Mouse (Mus musculus) hindbrain, embryonic 15.5 days (tissue): ENCODE measurements around the gene Fcgr1. TPM values are rescaled to one million over a fixed set of nuclear protein-coding genes. Genes with fewer than 3 reads are reported as not detected.
"Not testable (repeated sequence)": the region's sequence is repeated elsewhere in the genome, so short reads cannot be mapped to it uniquely, and the experiment has no call there.

ENCODE experiments used
- ATAC-seq: fragments of 200-750 bp; cut with Nextera tagmentation; 2 replicates; pipeline ENCODE4 v1.8.0; 2017; ENCODE audit warnings: low read depth, moderate number of reproducible peaks, moderate TSS enrichment; ENCODE audit not compliant: low FRiP score
- H3K27ac ChIP-seq: fragments of 300-500 bp; sonication (generic); replicated peaks from 2 replicates; pipeline ENCODE4 v1.5.1; 2015; ENCODE audit warnings: mild to moderate bottlenecking, inconsistent platforms
- H3K27me3 ChIP-seq: fragments of 300-500 bp; sonication (generic); 2 replicates; pipeline ENCODE4 v1.6.1; 2015; ENCODE audit warnings: control low read depth, inconsistent platforms
- H3K36me3 ChIP-seq: fragments of 300-500 bp; sonication (generic); 2 replicates; pipeline ENCODE4 v1.6.1; 2015; ENCODE audit warnings: control low read depth, inconsistent platforms
- H3K4me1 ChIP-seq: fragments of 300-500 bp; sonication (generic); replicated peaks from 2 replicates; pipeline ENCODE4 v1.6.1; 2015; ENCODE audit warnings: control low read depth, inconsistent platforms
- H3K4me2 ChIP-seq: fragments of 300-500 bp; sonication (generic); 2 replicates; pipeline ENCODE4 v1.6.1; 2015; ENCODE audit warnings: moderate library complexity, mild to moderate bottlenecking, inconsistent platforms
- H3K4me3 ChIP-seq: fragments of 300-500 bp; sonication (generic); 2 replicates; pipeline ENCODE4 v1.5.1; 2015; ENCODE audit warnings: mild to moderate bottlenecking, inconsistent platforms
- H3K9ac ChIP-seq: fragments of 300-500 bp; sonication (generic); 2 replicates; pipeline ENCODE4 v1.6.1; 2015; ENCODE audit warnings: inconsistent platforms
- H3K9me3 ChIP-seq: fragments of 300-500 bp; sonication (generic); 2 replicates; pipeline ENCODE4 v1.6.1; 2016; ENCODE audit warnings: control low read depth, inconsistent platforms
- WGBS: fragments of 180-500 bp; shearing (Covaris S2); methylation state at CpG from one replicate; pipeline ENCODE4 v1.1.7; 2015; 5-methylcytosine and 5-hydroxymethylcytosine counted together
- polyA plus RNA-seq: library from polyadenylated mRNA; unstranded; fragments of >200 nt; fragmentation: Nextera tagmentation; extraction: Ambion mirVana; gene quantifications from 2 replicates; pipeline ENCODE4 v1.2.1, GENCODE M21; 2015

Gene Fcgr1
- polyA plus RNA-seq, 1 experiment from 2014 or later, result 1.4 TPM

GRCm38 (mm10) chr3:96243921-96244572, 49.7 kb downstream of the Fcgr1 start:
- Histone ChIP-seq H3K9me3 (no peaks in the 10 kb centered on the region), H3K4me3 (no peak overlapping the region), H3K9ac (no peak overlapping the region), H3K27ac (peak overlapping the region; percentile 98), H3K36me3 (no peaks in the 10 kb centered on the region), H3K4me2 (peak overlapping the region; percentile 71), H3K4me1 (peaks cover 26% of the 10 kb centered on the region), H3K27me3 (no peaks in the 10 kb centered on the region)
- 83% methylated on average over 7 of the region's 7 CpGs for WGBS
- ATAC-seq, result no peak

- Histone ChIP-seq H3K4me3 (peak overlapping the region; percentile 30), H3K27me3 (no peaks in the 10 kb centered on the region), H3K27ac (peak overlapping the region; percentile 86), H3K4me2 (peak overlapping the region; percentile 56), H3K36me3 (no peaks in the 10 kb centered on the region), H3K9me3 (no peaks in the 10 kb centered on the region), H3K4me1 (peaks cover 33% of the 10 kb centered on the region), H3K9ac (peak overlapping the region; percentile 42; the same call in 1 of the 2 replicates)
- WGBS, result 70% methylated on average over 9 of the region's 9 CpGs
- no peak for ATAC-seq
These were observed 53.0 kb downstream of the Fcgr1 start for GRCm38 (mm10) chr3:96240799-96241197.

GRCm38 (mm10) chr3:96239949-96240798, 53.6 kb downstream of the Fcgr1 start, which contains the start of gene Hist2h2aa2:
Hist2h2aa2 (minus strand) TSS chr3:96240276.
- H3K4me2 ChIP-seq, result peak within 1 kb of the TSS; percentile 56
- WGBS, result 3% methylated on average over 38 of the region's 85 CpGs
- H3K9me3 ChIP-seq, H3K36me3 ChIP-seq, H3K27me3 ChIP-seq: not testable (repeated sequence)
- peak; percentile 93 for ATAC-seq
- peak within 1 kb of the TSS; percentile 86 for H3K27ac ChIP-seq
- peak within 1 kb of the TSS; percentile 36 for H3K4me3 ChIP-seq
- peaks cover 33% of the 10 kb centered on the region for H3K4me1 ChIP-seq
- peak within 1 kb of the TSS; percentile 42 for H3K9ac ChIP-seq

- H3K36me3 ChIP-seq, H3K9me3 ChIP-seq, H3K27me3 ChIP-seq: not testable (repeated sequence)
- Histone ChIP-seq H3K4me3 (peak within 1 kb of the TSS; percentile 36), H3K27ac (peak within 1 kb of the TSS; percentile 77; the same call in 1 of the 2 replicates), H3K4me2 (peak within 1 kb of the TSS; percentile 51), H3K4me1 (peaks cover 25% of the 10 kb centered on the region), H3K9ac (peak within 1 kb of the TSS; percentile 38)
- peak; percentile 91 for ATAC-seq
- 0% methylated on average over 18 of the region's 68 CpGs for WGBS
These were observed 54.6 kb downstream of the Fcgr1 start, which contains the start of gene Hist2h3c2 for GRCm38 (mm10) chr3:96238954-96239793. Hist2h3c2 (minus strand) TSS chr3:96239127.

GRCm38 (mm10) chr3:96237904-96238511, 55.8 kb downstream of the Fcgr1 start:
- Histone ChIP-seq H3K27me3 (no peaks in the 10 kb centered on the region), H3K9ac (peak overlapping the region; percentile 38), H3K9me3 (no peaks in the 10 kb centered on the region), H3K36me3 (no peaks in the 10 kb centered on the region), H3K27ac (no peak overlapping the region), H3K4me2 (peak overlapping the region; percentile 51), H3K4me3 (peak overlapping the region; percentile 26), H3K4me1 (peaks cover 22% of the 10 kb centered on the region)
- WGBS, result 2% methylated on average over 12 of the region's 12 CpGs
- no peak for ATAC-seq

- ATAC-seq, result no peak
- 0 out of 2 replicates have a peak overlapping the region, but pooled peaks have one; percentile 19 for H3K9ac ChIP-seq
- H3K27ac ChIP-seq, result no peak overlapping the region
- peak overlapping the region; percentile 51 for H3K4me2 ChIP-seq
- no peaks in the 10 kb centered on the region for H3K36me3 ChIP-seq
- no peaks in the 10 kb centered on the region for H3K9me3 ChIP-seq
- peak overlapping the region; percentile 26 for H3K4me3 ChIP-seq
- H3K27me3 ChIP-seq, result no peaks in the 10 kb centered on the region
- H3K4me1 ChIP-seq, result peaks cover 22% of the 10 kb centered on the region
- 31% methylated on average over 7 of the region's 7 CpGs for WGBS
These were observed 56.4 kb downstream of the Fcgr1 start for GRCm38 (mm10) chr3:96237335-96237903.

GRCm38 (mm10) chr3:96236834-96237334, 56.9 kb downstream of the Fcgr1 start:
- Histone ChIP-seq H3K4me2 (peak overlapping the region; percentile 51), H3K27me3 (no peaks in the 10 kb centered on the region), H3K27ac (no peak overlapping the region), H3K4me3 (peak overlapping the region; percentile 26; the same call in 1 of the 2 replicates), H3K9me3 (no peaks in the 10 kb centered on the region), H3K36me3 (no peaks in the 10 kb centered on the region), H3K9ac (no peak overlapping the region), H3K4me1 (peaks cover 22% of the 10 kb centered on the region)
- 92% methylated on average over 4 of the region's 4 CpGs for WGBS
- no peak for ATAC-seq

- Histone ChIP-seq H3K4me2 (no peak overlapping the region), H3K4me1 (peaks cover 19% of the 10 kb centered on the region), H3K9ac (no peak overlapping the region), H3K27me3 (no peaks in the 10 kb centered on the region), H3K36me3 (no peaks in the 10 kb centered on the region), H3K9me3 (no peaks in the 10 kb centered on the region), H3K27ac (no peak overlapping the region), H3K4me3 (no peak overlapping the region)
- ATAC-seq, result no peak
- WGBS, result 70% methylated on average over 3 of the region's 3 CpGs
These were observed 57.9 kb downstream of the Fcgr1 start for GRCm38 (mm10) chr3:96235836-96236235.

GRCm38 (mm10) chr3:96234914-96235313, 58.9 kb downstream of the Fcgr1 start:
- no peak overlapping the region for H3K27ac ChIP-seq
- H3K4me3 ChIP-seq, result no peak overlapping the region
- H3K27me3 ChIP-seq, result no peaks in the 10 kb centered on the region
- H3K9ac ChIP-seq, result no peak overlapping the region
- 94% methylated on average over 2 of the region's 2 CpGs for WGBS
- no peaks in the 10 kb centered on the region for H3K36me3 ChIP-seq
- H3K4me1 ChIP-seq, result peaks cover 14% of the 10 kb centered on the region
- no peak for ATAC-seq
- no peak overlapping the region for H3K4me2 ChIP-seq
- H3K9me3 ChIP-seq, result no peaks in the 10 kb centered on the region
